Mouse (Mus musculus): ENCODE measurements around the gene Dusp5. TPM values are rescaled to one million over a fixed set of nuclear protein-coding genes. Genes with fewer than 3 reads are reported as not detected.

Gene Dusp5
- polyA plus RNA-seq, 1 experiment, result 46.7 TPM

- Histone ChIP-seq H3K36me3 (ENCODE audit: control insufficient read depth, insufficient read depth, low read length) (peaks cover 18% of the 10 kb centered on the region), H3K27ac (ENCODE audit: control insufficient read depth, insufficient read depth, low read length) (no peak overlapping the region), H3K4me1 (replicated peaks; ENCODE audit: control insufficient read depth, insufficient read depth, low read length) (peaks cover 58% of the 10 kb centered on the region), H3K27me3 (ENCODE audit: control insufficient read depth, insufficient read depth, low read length) (no peaks in the 10 kb centered on the region), H3K4me3 (ENCODE audit: control insufficient read depth, insufficient read depth, low read length) (no peak overlapping the region)
- WGBS, result 52% methylated on average over 6 of the region's 6 CpGs
- TF ChIP-seq POLR2A (IDR thresholded peaks at IDR 0.05; ENCODE audit: control insufficient read depth, extremely low read depth, insufficient read depth, low read length, poor library complexity) (no peak), CTCF (IDR thresholded peaks at IDR 0.05; ENCODE audit: borderline replicate concordance, control insufficient read depth, extremely low read depth, insufficient read depth, low read length, poor library complexity) (no peak)
- no peak for DNase-seq
Measured at GRCm38 (mm10) chr19:53532676-53533075, 3.8 kb downstream of the Dusp5 start.

GRCm38 (mm10) chr19:53533236-53533635 is 4.3 kb downstream of the Dusp5 start:
- peaks cover 60% of the 10 kb centered on the region for H3K4me1 ChIP-seq (replicated peaks; ENCODE audit: control insufficient read depth, insufficient read depth, low read length)
- H3K36me3 ChIP-seq (ENCODE audit: control insufficient read depth, insufficient read depth, low read length), result peaks cover 24% of the 10 kb centered on the region
- no peak overlapping the region for H3K4me3 ChIP-seq (ENCODE audit: control insufficient read depth, insufficient read depth, low read length)
- 81% methylated on average over 7 of the region's 7 CpGs for WGBS
- H3K27me3 ChIP-seq (ENCODE audit: control insufficient read depth, insufficient read depth, low read length), result no peaks in the 10 kb centered on the region
- no peak for DNase-seq
- H3K27ac ChIP-seq (ENCODE audit: control insufficient read depth, insufficient read depth, low read length), result no peak overlapping the region
- TF ChIP-seq POLR2A (IDR thresholded peaks at IDR 0.05; ENCODE audit: control insufficient read depth, extremely low read depth, insufficient read depth, low read length, poor library complexity) (no peak), CTCF (IDR thresholded peaks at IDR 0.05; ENCODE audit: borderline replicate concordance, control insufficient read depth, extremely low read depth, insufficient read depth, low read length, poor library complexity) (no peak)

GRCm38 (mm10) chr19:53533810-53534601 is 5.1 kb downstream of the Dusp5 start:
- TF ChIP-seq CTCF (IDR thresholded peaks at IDR 0.05; ENCODE audit: borderline replicate concordance, control insufficient read depth, extremely low read depth, insufficient read depth, low read length, poor library complexity) (no peak), POLR2A (IDR thresholded peaks at IDR 0.05; ENCODE audit: control insufficient read depth, extremely low read depth, insufficient read depth, low read length, poor library complexity) (no peak)
- Histone ChIP-seq H3K27ac (ENCODE audit: control insufficient read depth, insufficient read depth, low read length) (no peak overlapping the region), H3K4me1 (replicated peaks; ENCODE audit: control insufficient read depth, insufficient read depth, low read length) (peaks cover 62% of the 10 kb centered on the region), H3K36me3 (ENCODE audit: control insufficient read depth, insufficient read depth, low read length) (peaks cover 31% of the 10 kb centered on the region), H3K27me3 (ENCODE audit: control insufficient read depth, insufficient read depth, low read length) (no peaks in the 10 kb centered on the region), H3K4me3 (ENCODE audit: control insufficient read depth, insufficient read depth, low read length) (no peak overlapping the region)
- WGBS, result 78% methylated on average over 15 of the region's 15 CpGs
- DNase-seq, result no peak

- Histone ChIP-seq H3K4me3 (ENCODE audit: control insufficient read depth, insufficient read depth, low read length) (no peak overlapping the region), H3K36me3 (ENCODE audit: control insufficient read depth, insufficient read depth, low read length) (peaks cover 35% of the 10 kb centered on the region), H3K27ac (ENCODE audit: control insufficient read depth, insufficient read depth, low read length) (peak overlapping the region; percentile 12; the same call in 1 of the 2 replicates), H3K27me3 (ENCODE audit: control insufficient read depth, insufficient read depth, low read length) (no peaks in the 10 kb centered on the region), H3K4me1 (replicated peaks; ENCODE audit: control insufficient read depth, insufficient read depth, low read length) (peaks cover 62% of the 10 kb centered on the region)
- DNase-seq, result no peak
- TF ChIP-seq CTCF (IDR thresholded peaks at IDR 0.05; ENCODE audit: borderline replicate concordance, control insufficient read depth, extremely low read depth, insufficient read depth, low read length, poor library complexity) (no peak), POLR2A (IDR thresholded peaks at IDR 0.05; ENCODE audit: control insufficient read depth, extremely low read depth, insufficient read depth, low read length, poor library complexity) (no peak)
- WGBS, result 74% methylated on average over 7 of the region's 7 CpGs
Measured at GRCm38 (mm10) chr19:53534757-53535410, 6.0 kb downstream of the Dusp5 start.

GRCm38 (mm10) chr19:53535421-53535820 is 6.5 kb downstream of the Dusp5 start:
- no peak overlapping the region; the same call in 1 of the 2 replicates for H3K27ac ChIP-seq (ENCODE audit: control insufficient read depth, insufficient read depth, low read length)
- H3K4me3 ChIP-seq (ENCODE audit: control insufficient read depth, insufficient read depth, low read length), result no peak overlapping the region
- no peaks in the 10 kb centered on the region for H3K27me3 ChIP-seq (ENCODE audit: control insufficient read depth, insufficient read depth, low read length)
- TF ChIP-seq POLR2A (IDR thresholded peaks at IDR 0.05; ENCODE audit: control insufficient read depth, extremely low read depth, insufficient read depth, low read length, poor library complexity) (no peak), CTCF (IDR thresholded peaks at IDR 0.05; ENCODE audit: borderline replicate concordance, control insufficient read depth, extremely low read depth, insufficient read depth, low read length, poor library complexity) (no peak)
- DNase-seq, result peak; percentile 33
- peaks cover 39% of the 10 kb centered on the region for H3K36me3 ChIP-seq (ENCODE audit: control insufficient read depth, insufficient read depth, low read length)
- WGBS, result 24% methylated on average over 6 of the region's 6 CpGs
- peaks cover 57% of the 10 kb centered on the region for H3K4me1 ChIP-seq (replicated peaks; ENCODE audit: control insufficient read depth, insufficient read depth, low read length)

DNA sequence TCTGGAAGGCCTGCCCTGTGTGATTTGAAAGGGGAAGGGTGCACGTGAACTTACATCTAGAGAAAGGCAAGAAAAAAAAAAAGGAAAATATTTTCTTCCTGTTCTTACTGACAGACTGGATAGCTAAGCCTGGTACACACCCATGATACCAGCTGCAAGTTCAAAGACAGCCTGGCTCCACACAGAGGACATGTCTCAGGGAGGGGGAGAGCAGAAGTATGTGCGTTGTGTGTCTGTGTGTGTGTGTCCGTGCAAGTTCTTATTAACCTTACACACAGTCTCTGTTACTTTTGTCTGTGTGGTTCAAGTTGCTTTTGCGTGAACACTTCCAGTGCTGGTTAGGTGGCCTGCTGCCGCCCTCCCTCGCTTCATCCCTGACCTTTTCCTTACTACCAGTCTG is 7.3 kb downstream of the Dusp5 start:
- peaks cover 48% of the 10 kb centered on the region for H3K36me3 ChIP-seq (ENCODE audit: control insufficient read depth, insufficient read depth, low read length)
- WGBS, result 17% methylated on average over 6 of the region's 6 CpGs
- peak; percentile 30 for DNase-seq
- TF ChIP-seq POLR2A (IDR thresholded peaks at IDR 0.05; ENCODE audit: control insufficient read depth, extremely low read depth, insufficient read depth, low read length, poor library complexity) (no peak), CTCF (IDR thresholded peaks at IDR 0.05; ENCODE audit: borderline replicate concordance, control insufficient read depth, extremely low read depth, insufficient read depth, low read length, poor library complexity) (no peak)
- H3K27me3 ChIP-seq (ENCODE audit: control insufficient read depth, insufficient read depth, low read length), result no peaks in the 10 kb centered on the region
- H3K4me1 ChIP-seq (replicated peaks; ENCODE audit: control insufficient read depth, insufficient read depth, low read length), result peaks cover 49% of the 10 kb centered on the region
- H3K4me3 ChIP-seq (ENCODE audit: control insufficient read depth, insufficient read depth, low read length), result no peak overlapping the region
- peak overlapping the region; percentile 5; the same call in 1 of the 2 replicates for H3K27ac ChIP-seq (ENCODE audit: control insufficient read depth, insufficient read depth, low read length)

Measured in thymus, adult 2 months (tissue).